Mouse (Mus musculus): ENCODE data around the gene Ugt1a6a. TPM values are rescaled to one million over a fixed set of nuclear protein-coding genes. Genes with fewer than 3 reads are reported as not detected.

The Ugt1a6a gene
- polyA plus RNA-seq, 1 experiment, result not detected

DNA sequence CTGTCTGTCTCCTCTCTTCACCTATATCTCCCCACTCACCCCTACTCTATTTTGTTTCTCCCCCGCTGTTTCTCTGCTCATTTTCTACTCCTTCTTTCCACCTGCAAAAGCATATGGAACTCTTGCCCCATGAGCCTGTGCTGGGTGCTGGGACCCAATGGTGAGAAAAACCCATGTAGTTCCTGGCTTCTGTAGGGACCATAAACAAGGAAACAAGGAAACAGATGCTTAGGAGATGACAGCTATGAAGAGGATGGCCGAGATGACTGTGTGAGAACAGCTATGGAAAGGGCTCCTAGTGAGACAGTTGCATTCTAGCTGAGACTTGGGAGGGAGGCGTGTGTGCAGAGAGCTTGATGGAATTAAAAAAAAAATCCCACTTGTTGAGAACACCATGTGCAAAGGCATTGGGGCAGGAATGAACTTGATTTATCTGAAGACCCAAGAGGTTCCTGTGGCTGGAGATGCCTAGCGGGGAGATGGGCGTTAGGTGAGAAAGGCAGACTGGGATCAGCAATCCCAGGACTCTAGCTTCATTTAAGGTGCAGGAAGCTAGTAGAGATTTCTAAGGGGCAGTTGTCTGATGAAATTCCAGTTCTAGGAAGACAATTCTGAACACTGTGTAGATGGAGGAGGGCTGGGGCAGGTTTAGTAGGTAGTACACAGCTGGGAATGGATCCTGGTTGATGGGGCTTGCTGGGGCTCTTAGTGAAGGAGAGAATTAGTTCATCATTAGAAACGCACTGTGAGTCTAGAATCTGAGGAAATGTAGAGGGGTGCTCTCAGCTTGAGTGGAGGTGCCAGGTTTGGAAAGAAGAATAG, 96.6 kb downstream of the Ugt1a6a start:
- no peak for TF ChIP-seq POLR2A (IDR thresholded peaks at IDR 0.05; ENCODE audit: insufficient read depth, low read depth, low read length)
- TF ChIP-seq CTCF (IDR thresholded peaks at IDR 0.05; ENCODE audit: insufficient read depth, low read depth, low read length), result no peak
- no peaks in the 10 kb centered on the region for H3K4me1 ChIP-seq (ENCODE audit: control insufficient read depth, insufficient read depth, low read length)
- 77% methylated on average over 6 of the region's 6 CpGs for WGBS
- H3K27ac ChIP-seq (ENCODE audit: insufficient read depth, low read depth, low read length), result no peak overlapping the region
- no peak overlapping the region for H3K4me3 ChIP-seq (ENCODE audit: insufficient read depth, low read depth, low read length)

DNA sequence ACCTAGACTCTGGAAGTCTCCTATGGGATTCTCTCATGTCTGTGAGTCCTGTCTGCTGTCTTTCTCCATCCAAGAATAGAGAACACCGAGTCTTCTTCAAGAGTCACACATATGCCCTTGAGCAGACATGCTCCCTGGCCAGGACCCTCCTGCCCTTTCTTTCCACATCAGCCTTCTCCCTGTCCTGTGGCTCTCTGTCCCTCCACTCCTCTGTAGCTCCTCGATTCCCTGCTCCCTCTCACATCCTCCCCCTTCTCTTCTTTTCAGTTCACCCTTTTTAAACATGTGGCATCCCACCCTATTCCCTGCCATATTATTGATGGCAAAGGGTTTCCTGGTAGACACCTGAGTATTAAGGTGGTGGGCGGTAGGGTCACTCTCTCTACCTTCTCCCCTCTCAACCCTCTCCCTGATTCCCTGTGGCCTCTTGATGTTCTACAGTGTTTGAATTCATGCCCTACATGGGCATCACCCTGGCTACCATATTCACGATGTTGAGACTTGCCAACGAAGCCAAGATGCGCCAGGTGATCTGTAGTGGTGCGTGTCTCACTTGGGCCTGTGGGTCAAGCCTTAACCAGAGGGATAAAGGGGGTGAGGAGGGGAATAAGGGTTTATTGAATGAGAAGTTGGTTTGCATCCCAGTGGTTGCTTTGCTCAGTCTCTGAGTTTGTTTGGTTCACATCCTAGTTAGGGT, 97.3 kb downstream of the Ugt1a6a start:
- 64% methylated on average over 7 of the region's 7 CpGs for WGBS
- no peak overlapping the region for H3K27ac ChIP-seq (ENCODE audit: insufficient read depth, low read depth, low read length)
- no peaks in the 10 kb centered on the region for H3K4me1 ChIP-seq (ENCODE audit: control insufficient read depth, insufficient read depth, low read length)
- H3K4me3 ChIP-seq (ENCODE audit: insufficient read depth, low read depth, low read length), result no peak overlapping the region
- TF ChIP-seq CTCF (IDR thresholded peaks at IDR 0.05; ENCODE audit: insufficient read depth, low read depth, low read length), result no peak
- TF ChIP-seq POLR2A (IDR thresholded peaks at IDR 0.05; ENCODE audit: insufficient read depth, low read depth, low read length), result no peak

DNA sequence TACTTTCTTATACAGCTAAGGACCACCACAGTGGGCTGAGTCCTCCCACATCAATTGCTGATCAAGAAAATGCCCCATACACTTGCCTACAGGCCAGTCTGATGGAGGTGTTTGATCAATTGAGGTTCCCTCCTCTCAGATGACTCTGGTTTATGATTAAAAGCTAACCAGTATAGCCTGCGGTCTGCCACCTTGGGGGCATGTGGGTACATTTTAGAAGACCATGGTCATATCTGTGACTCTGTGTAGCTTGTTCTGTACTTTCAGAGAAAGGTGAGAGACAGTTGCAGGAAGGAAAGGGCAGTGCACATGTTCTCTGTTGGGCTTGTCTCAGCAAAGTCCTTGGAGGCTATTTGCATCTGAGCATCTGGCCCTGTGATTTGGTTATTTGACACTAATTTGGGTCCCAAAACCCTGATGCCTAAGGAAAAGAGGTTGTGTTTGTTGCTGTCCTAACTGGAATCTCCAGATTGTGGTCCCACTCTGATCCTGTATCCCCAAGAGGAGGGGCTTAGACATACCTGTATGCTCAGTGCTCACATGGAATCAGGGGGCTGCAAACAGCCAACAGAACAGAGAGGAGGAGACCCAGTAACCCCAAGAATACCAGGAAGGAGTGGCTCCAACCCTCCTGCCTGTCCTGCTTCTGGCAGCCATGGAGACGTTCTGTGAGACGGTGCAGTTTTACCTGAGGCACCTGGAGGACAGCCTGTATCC, 98.2 kb downstream of the Ugt1a6a start:
- TF ChIP-seq CTCF (IDR thresholded peaks at IDR 0.05; ENCODE audit: insufficient read depth, low read depth, low read length), result no peak
- no peak for TF ChIP-seq POLR2A (IDR thresholded peaks at IDR 0.05; ENCODE audit: insufficient read depth, low read depth, low read length)
- WGBS, result 57% methylated on average over 3 of the region's 3 CpGs

DNA sequence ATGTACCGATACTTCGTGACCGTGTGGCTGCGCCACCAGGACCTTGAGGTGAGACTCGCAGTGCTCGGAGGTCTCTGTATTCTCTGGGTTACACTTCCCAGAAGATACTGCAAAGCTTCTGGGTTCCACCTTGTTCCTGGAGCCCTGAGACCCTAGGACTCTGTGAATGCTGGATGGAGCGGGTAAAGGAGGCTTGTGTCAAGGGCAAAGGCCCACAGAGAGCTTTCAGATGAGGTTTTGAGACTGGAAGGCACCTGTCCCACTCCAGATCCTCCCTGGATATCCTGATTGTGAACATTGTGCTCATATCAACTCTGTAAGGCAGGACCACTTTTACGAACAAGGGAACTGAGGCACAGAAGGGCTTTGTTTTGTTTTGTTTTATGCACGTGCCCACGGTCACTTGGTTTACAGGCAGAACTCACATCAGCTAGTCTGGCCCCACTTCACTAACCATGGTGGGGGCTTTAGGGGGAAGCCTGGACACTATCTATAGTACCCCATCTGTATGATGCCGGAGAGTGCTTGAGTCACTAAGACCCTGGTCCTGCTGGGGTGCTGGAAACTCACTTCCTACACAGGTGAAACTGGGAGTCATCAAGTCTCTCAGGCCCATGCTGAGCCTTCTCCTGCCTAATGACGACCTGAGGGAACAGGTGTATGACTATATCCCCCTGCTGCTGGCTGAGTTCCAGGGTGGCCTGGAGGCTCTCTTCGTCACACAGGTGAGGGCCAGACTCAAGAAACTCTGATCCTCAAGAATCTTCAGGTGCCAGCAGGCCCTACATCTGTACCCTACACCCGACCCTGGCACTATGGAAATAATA, 99.0 kb downstream of the Ugt1a6a start:
- Histone ChIP-seq H3K4me3 (ENCODE audit: insufficient read depth, low read depth, low read length) (no peak overlapping the region), H3K27ac (ENCODE audit: insufficient read depth, low read depth, low read length) (no peak overlapping the region), H3K4me1 (ENCODE audit: control insufficient read depth, insufficient read depth, low read length) (no peaks in the 10 kb centered on the region)
- no peak for TF ChIP-seq CTCF (IDR thresholded peaks at IDR 0.05; ENCODE audit: insufficient read depth, low read depth, low read length)
- no peak for TF ChIP-seq POLR2A (IDR thresholded peaks at IDR 0.05; ENCODE audit: insufficient read depth, low read depth, low read length)
- WGBS, result 70% methylated on average over 14 of the region's 14 CpGs

More for the DNA sequence above, 98.2 kb downstream of the Ugt1a6a start:
- Histone ChIP-seq H3K4me3 (ENCODE audit: insufficient read depth, low read depth, low read length) (no peak overlapping the region), H3K4me1 (ENCODE audit: control insufficient read depth, insufficient read depth, low read length) (no peaks in the 10 kb centered on the region), H3K27ac (ENCODE audit: insufficient read depth, low read depth, low read length) (no peak overlapping the region)

DNA sequence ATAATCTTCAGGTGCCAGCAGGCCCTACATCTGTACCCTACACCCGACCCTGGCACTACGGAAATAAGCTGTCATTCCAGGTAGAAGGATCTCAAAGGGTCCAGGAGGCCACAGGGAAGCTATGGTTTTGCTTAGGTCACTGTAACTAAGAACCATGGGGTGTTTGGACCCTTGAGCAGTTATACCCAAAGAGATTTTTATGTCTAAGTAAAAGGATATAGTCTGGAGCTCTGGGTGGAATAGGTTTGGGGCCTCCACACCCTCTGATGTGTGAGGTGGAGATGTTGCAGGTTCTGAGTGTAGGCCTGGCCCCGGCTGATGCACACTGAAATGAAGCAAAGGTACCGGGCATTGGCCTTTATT, 99.6 kb downstream of the Ugt1a6a start:
- WGBS, result 63% methylated on average over 4 of the region's 4 CpGs
- Histone ChIP-seq H3K4me3 (ENCODE audit: insufficient read depth, low read depth, low read length) (no peak overlapping the region), H3K4me1 (ENCODE audit: control insufficient read depth, insufficient read depth, low read length) (no peaks in the 10 kb centered on the region), H3K27ac (ENCODE audit: insufficient read depth, low read depth, low read length) (no peak overlapping the region)
- no peak for TF ChIP-seq POLR2A (IDR thresholded peaks at IDR 0.05; ENCODE audit: insufficient read depth, low read depth, low read length)
- no peak for TF ChIP-seq CTCF (IDR thresholded peaks at IDR 0.05; ENCODE audit: insufficient read depth, low read depth, low read length)

DNA sequence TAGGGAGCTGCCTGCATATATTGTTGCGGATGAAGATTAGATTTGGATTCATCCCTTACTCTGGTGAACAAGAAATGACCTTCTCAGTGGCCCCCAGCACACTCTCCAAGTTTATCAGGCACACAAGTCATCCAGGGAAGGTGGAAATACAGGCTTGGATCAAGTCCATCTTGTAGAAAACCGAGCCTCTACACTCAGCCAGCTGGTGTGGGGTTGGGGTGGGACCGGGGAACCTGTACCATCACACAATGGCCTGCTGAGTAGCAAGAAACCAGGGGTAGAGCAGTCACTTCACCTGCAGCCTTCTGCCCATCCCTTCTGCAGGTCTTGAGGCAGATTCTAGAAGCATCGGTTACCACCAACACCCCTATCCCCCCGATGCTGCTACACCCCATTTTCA, 100.0 kb downstream of the Ugt1a6a start:
- WGBS, result 39% methylated on average over 5 of the region's 5 CpGs
- no peak for TF ChIP-seq CTCF (IDR thresholded peaks at IDR 0.05; ENCODE audit: insufficient read depth, low read depth, low read length)
- no peak for TF ChIP-seq POLR2A (IDR thresholded peaks at IDR 0.05; ENCODE audit: insufficient read depth, low read depth, low read length)
- Histone ChIP-seq H3K4me3 (ENCODE audit: insufficient read depth, low read depth, low read length) (no peak overlapping the region), H3K27ac (ENCODE audit: insufficient read depth, low read depth, low read length) (no peak overlapping the region), H3K4me1 (ENCODE audit: control insufficient read depth, insufficient read depth, low read length) (no peaks in the 10 kb centered on the region)

DNA sequence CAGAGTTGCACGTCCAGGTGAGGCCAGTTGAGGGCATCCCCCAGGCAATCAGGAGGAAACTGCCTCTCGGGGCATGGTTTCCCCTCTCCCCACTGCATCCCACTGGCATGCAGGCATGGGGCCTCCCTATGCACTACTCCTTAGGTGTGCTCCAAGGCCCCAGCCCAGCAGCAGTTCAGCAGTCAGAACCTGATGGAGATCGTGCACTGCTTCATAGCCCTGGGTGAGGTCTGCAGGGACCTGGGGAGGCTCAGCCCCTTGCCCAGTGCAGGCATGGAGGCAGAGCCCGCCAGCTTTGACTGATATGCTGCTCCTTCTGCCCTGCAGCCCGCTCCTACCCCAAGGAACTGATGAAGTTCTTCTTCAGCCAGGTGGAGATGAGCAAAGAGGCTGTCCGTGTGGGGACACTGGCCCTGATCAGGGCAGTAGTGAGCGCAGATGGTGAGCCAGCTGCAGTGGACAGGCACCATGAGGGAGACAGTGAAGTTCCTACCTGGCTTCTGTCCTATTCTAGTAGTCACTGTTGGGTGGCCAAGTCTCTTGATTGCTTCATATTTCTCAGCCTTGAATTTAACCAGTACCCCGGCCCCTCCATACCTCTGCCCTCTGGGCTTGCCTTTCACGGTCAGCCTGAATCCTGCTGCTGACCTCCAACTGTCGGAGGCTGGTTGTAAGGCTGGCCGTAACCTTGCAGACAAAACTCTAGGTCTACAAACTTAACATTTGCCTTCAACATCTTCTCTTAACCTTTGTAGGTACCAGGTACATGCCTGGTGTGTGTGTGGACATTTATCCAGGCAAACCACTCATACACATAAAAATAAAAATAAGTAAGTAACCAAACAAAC, 100.7 kb downstream of the Ugt1a6a start:
- TF ChIP-seq POLR2A (IDR thresholded peaks at IDR 0.05; ENCODE audit: insufficient read depth, low read depth, low read length) (no peak), CTCF (IDR thresholded peaks at IDR 0.05; ENCODE audit: insufficient read depth, low read depth, low read length) (no peak)
- Histone ChIP-seq H3K27ac (ENCODE audit: insufficient read depth, low read depth, low read length) (no peak overlapping the region), H3K4me1 (ENCODE audit: control insufficient read depth, insufficient read depth, low read length) (no peaks in the 10 kb centered on the region), H3K4me3 (ENCODE audit: insufficient read depth, low read depth, low read length) (no peak overlapping the region)
- 64% methylated on average over 11 of the region's 11 CpGs for WGBS

All from olfactory bulb, adult 2 months (tissue).